Mouse (Mus musculus) midbrain, embryonic 12.5 days (tissue): ENCODE results near the gene Rab6b. TPM values are rescaled to one million over a fixed set of nuclear protein-coding genes. Genes with fewer than 3 reads are reported as not detected.

Experiments used
- ATAC-seq: fragments of 200-750 bp; cut with Nextera tagmentation; 2 replicates; pipeline ENCODE4 v1.8.0; 2017; ENCODE audit warnings: low read depth, moderate TSS enrichment, moderate library complexity; ENCODE audit not compliant: low FRiP score
- H3K27ac ChIP-seq: fragments of 300-500 bp; sonication (generic); replicated peaks from 2 replicates; pipeline ENCODE4 v1.5.1; 2016; ENCODE audit warnings: mild to moderate bottlenecking
- H3K27me3 ChIP-seq: fragments of 300-500 bp; sonication (generic); 2 replicates; pipeline ENCODE4 v1.6.1; 2016; ENCODE audit warnings: mild to moderate bottlenecking
- H3K36me3 ChIP-seq: fragments of 300-500 bp; sonication (generic); 2 replicates; pipeline ENCODE4 v1.6.1; 2016
- H3K4me1 ChIP-seq: fragments of 300-500 bp; sonication (generic); 2 replicates; pipeline ENCODE4 v1.6.1; 2016
- H3K4me2 ChIP-seq: fragments of 300-500 bp; sonication (generic); replicated peaks from 2 replicates; pipeline ENCODE4 v1.6.1; 2016; ENCODE audit warnings: mild to moderate bottlenecking, moderate library complexity
- H3K4me3 ChIP-seq: fragments of 300-500 bp; sonication (generic); 2 replicates; pipeline ENCODE4 v1.5.1; 2016; ENCODE audit warnings: mild to moderate bottlenecking
- H3K9ac ChIP-seq: fragments of 300-500 bp; sonication (generic); replicated peaks from 2 replicates; pipeline ENCODE4 v1.6.1; 2016; ENCODE audit warnings: mild to moderate bottlenecking, moderate library complexity
- H3K9me3 ChIP-seq: fragments of 300-500 bp; sonication (generic); 2 replicates; pipeline ENCODE4 v1.6.1; 2016; ENCODE audit warnings: mild to moderate bottlenecking
- WGBS: fragments of 180-500 bp; shearing (Covaris S2); methylation state at CpG from one replicate; pipeline ENCODE4 v1.1.7; 2016; 5-methylcytosine and 5-hydroxymethylcytosine counted together
- polyA plus RNA-seq: library from polyadenylated mRNA; unstranded; fragments of >200 nt; fragmentation: Nextera tagmentation; extraction: Ambion mirVana; gene quantifications from 2 replicates; pipeline ENCODE4 v1.2.1, GENCODE M21; 2016

Rab6b gene
- polyA plus RNA-seq, 1 experiment from 2014 or later, result 38.2 TPM

GRCm38 (mm10) chr9:103234059-103234458 is 122.5 kb downstream of the Rab6b start:
- no peak overlapping the region for H3K4me2 ChIP-seq
- H3K9me3 ChIP-seq, result no peaks in the 10 kb centered on the region
- H3K27ac ChIP-seq, result no peak overlapping the region
- 82% methylated on average over 7 of the region's 7 CpGs for WGBS
- no peaks in the 10 kb centered on the region for H3K27me3 ChIP-seq
- no peak for ATAC-seq
- H3K36me3 ChIP-seq, result no peaks in the 10 kb centered on the region
- no peak overlapping the region for H3K9ac ChIP-seq
- H3K4me3 ChIP-seq, result no peak overlapping the region
- peaks cover 10% of the 10 kb centered on the region for H3K4me1 ChIP-seq

DNA sequence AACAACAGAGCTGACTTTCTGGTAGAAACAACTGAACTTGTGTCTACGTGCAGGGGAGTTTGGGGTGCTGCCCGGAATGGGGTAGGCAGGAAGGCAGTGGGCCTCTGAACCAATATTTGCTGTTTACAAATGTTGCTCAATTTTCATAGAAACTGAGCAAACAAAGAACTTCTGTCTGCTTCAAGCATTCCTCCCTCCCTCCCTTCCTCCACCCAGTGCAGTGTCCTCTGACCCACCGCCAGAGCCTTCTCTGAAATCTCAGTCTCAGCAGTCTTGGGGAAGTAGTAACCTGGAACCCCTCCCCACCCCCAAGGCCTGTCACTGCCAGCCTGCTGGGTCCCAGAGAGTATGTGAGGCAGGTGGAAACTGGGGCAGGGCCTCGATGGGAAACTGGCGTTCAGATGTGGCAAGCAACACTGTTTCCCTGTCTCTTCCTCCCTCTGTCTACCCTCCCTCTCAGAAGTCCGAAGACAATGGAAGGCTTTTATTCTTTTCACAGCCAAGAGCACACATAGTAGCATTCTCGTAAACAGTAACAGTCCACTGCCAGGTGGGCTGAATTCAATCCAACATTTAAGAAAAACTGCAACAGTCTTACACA is 123.1 kb downstream of the Rab6b start:
- WGBS, result 63% methylated on average over 7 of the region's 7 CpGs
- H3K27ac ChIP-seq, result no peak overlapping the region
- no peak overlapping the region for H3K4me3 ChIP-seq
- no peaks in the 10 kb centered on the region for H3K36me3 ChIP-seq
- no peak overlapping the region for H3K4me2 ChIP-seq
- H3K9ac ChIP-seq, result no peak overlapping the region
- H3K4me1 ChIP-seq, result peaks cover 10% of the 10 kb centered on the region
- ATAC-seq, result no peak
- H3K27me3 ChIP-seq, result no peaks in the 10 kb centered on the region
- H3K9me3 ChIP-seq, result no peaks in the 10 kb centered on the region

Other genes with a start within 250 kb of the Rab6b start
- gene Slco2a1, start 123.1 kb upstream of the Rab6b start, polyA plus RNA-seq, result 0.56 and 0.79 TPM in 2 replicates
- gene Srprb, start 90.3 kb downstream of the Rab6b start, polyA plus RNA-seq, result 55.2 and 55.5 TPM in 2 replicates
- 1.7 and 5.3 TPM in 2 replicates for gene Gm20425, start 118.5 kb downstream of the Rab6b start, polyA plus RNA-seq
- 16.9 and 20.6 TPM in 2 replicates for gene Trf, start 118.7 kb downstream of the Rab6b start, polyA plus RNA-seq
- 2.5 and 3.0 TPM in 2 replicates for gene 1300017J02Rik, start 193.3 kb downstream of the Rab6b start, polyA plus RNA-seq
- 77.6 and 79.2 TPM in 2 replicates for gene Topbp1, start 193.4 kb downstream of the Rab6b start, polyA plus RNA-seq